Mouse (Mus musculus) megakaryocyte progenitor cell, adult 5-6 weeks (primary cell): ENCODE results near the gene Polr3h. TPM values are rescaled to one million over a fixed set of nuclear protein-coding genes. Genes with fewer than 3 reads are reported as not detected.
A peak's percentile ranks its signal among the peaks of the same experiment; 100 is the strongest.

Experiments used
- ATAC-seq: replicated peaks from 2 replicates; pipeline ENCODE4 v1.8.0; 2016; ENCODE audit warnings: mild to moderate bottlenecking, moderate TSS enrichment, inconsistent platforms; ENCODE audit not compliant: poor library complexity
- total RNA-seq, 2 experiments: library from RNA; stranded (forward) in 1 of 2; stranded (reverse) in 1 of 2; fragments of 157-497, 149-512 nt in 1 of 2; fragments of 200-1000 nt in 1 of 2; gene quantifications; 2 replicates each; pipeline versions ENCODE4 v1.2.3 to v1.2.4; 2015 to 2017

Polr3h gene
- total RNA-seq, 2 experiments from 2014 or later = 17.1 to 37.6 TPM

DNA sequence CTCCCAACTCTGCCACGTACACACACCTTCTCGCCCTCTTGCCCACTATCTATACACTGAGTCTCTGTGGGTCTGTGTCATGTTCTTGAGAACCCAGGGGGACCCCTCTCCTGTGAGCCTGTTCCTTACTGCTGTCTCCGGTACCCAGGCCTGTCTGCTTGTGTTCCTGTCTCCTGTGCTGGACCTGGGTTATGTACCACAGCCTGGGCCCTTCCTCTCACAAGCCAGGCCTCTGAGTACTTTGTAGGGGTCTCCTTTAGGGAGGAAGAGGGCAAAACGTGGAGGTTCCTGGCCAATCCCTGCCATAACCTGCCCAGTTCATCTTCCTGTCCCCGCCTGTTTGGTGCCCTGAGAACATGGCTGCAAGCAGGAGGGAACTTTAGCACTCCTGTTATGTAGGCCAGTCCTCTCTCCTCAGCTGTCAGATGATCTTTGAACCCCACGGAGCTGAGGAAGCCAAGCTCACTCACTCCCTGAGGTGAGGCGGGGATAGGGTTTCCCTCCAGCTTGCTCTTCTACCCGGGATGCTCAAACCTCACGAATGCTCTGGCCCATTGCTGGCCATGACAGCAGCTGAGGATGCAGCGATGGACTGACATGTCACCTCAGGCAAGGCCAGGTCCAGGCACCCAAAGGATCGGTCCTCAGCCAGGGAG, 23.6 kb upstream of the Polr3h start:
- ATAC-seq = no peak

DNA sequence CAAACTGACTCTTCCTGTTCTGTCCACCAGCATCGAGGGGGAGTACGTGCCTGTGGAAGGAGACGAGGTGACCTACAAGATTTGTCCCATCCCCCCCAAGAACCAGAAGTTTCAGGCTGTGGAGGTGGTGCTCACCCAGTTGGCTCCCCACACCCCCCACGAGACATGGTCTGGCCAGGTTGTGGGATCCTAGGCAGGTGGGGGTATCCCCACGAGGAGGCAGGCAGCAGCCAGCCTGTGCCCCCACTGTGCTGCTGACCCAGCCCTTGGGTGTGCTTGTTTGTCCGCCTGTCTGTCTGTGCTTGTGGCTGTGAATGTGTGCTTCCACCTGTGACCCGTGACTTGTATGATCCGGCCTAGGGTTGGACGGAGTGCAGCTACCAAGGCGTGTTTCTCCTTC, 23.0 kb upstream of the Polr3h start:
- no peak for ATAC-seq

DNA sequence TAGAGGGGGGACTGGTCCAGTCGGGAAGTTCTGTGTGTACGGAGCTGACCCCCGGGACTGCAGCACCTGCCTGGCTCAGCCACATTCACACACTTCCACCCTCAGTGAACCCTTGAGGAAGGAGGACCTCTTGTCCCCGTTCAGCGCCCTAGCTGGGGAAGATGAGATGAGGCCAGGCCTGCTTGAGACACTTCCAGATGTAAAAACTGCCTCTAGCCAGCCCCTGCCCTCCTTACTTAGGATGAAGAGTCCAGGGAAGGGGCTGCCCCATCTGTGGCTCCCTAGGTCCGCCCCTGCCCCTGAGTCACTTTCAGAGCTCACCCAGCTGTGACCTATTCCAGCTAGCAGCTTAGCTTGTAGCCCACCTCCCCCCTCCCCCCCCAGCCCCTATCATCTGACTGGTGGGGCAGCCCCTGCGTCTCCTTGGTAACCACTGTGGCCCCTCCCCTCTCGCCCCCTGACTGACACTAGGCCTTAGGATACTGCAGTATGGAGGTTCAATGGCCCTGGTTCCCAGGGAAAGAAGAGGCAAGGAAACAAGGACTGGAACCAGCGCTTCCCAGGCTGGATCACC, 17.2 kb upstream of the Polr3h start:
- ATAC-seq = no peak

DNA sequence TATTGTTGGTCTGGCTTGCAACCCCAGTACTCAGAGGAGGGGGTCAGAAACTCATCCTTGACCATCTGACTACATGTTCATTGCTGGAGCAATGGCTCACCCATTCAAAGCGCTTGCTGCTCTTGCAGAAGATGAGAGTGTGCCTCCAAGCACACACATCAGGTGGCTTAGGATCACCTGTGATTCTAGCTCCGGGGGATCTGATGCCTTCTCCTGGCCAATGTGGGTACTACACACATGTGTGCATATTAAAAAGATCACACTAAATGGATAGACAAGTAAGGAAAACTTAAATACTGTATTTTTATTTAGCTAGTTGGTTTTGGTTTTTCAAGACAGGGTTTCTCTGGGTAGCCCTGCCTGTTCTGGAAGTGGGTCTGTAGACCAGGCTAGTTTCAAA, 15.0 kb upstream of the Polr3h start:
- ATAC-seq = no peak

DNA sequence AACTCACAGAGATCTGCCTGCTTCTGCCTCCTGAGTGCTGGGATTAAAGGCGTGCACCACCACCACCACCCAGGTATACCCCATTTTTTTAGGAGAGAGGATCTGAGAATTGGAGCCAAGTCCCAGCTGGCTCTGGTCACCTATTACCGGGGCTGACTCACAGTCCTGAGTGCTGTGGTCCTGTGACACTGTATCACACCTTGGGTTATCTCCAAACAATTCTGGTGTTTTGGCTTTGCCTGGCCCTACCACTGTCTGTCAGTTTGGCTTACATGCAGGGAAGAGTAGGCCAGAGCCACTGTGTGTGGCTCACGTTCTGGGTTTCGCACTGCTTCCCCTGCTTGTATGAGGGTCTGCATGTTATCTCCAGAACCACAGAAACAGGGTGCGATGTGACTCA, 14.2 kb upstream of the Polr3h start:
- ATAC-seq = no peak

DNA sequence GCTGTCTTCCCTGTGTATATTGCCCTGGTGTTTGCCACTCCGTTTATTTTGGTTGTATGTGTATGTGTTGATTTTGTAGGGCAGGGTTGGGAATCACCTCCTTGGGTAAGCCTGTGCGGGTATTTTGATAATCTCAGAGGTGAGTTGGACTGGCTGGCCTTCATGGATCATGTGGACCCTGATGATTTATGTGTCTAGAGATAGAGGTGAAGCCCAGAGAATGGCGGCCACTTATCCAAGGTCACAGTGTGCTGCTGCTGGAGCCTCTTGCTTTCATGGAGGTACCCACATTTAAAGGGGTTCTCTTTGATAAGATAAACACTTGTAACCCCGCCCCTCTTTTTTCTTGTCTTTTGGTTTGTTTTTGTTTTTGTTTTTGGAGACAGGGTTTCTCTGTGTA, 13.7 kb upstream of the Polr3h start:
- peak; percentile 58 for ATAC-seq

DNA sequence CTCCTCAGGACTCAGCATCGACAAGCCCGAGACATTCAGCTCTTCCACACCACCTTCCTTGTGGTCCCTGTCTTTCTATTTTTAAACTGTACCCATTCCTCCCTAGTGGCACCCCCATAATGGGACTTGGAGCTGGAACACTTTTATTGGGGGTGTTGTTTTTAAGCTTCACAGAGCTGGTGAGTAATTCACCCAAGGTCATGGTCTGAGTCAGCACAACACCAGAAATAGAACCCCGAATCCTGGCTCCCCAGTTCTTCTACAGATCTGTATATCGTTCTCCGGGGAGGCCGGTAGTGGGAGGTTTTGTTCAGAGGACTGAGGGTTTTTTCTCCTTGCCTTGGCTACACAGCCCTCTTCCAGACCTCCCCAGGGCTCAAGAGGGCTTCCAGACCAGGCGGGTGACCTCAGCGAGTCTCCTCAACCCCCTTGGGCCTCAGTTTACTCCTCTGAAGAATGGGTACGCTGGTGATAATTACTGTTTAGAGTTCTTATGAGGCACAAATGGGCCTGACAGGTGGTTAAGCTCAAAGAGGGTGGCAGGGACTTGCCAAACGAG, 13.2 kb upstream of the Polr3h start:
- ATAC-seq = no peak

DNA sequence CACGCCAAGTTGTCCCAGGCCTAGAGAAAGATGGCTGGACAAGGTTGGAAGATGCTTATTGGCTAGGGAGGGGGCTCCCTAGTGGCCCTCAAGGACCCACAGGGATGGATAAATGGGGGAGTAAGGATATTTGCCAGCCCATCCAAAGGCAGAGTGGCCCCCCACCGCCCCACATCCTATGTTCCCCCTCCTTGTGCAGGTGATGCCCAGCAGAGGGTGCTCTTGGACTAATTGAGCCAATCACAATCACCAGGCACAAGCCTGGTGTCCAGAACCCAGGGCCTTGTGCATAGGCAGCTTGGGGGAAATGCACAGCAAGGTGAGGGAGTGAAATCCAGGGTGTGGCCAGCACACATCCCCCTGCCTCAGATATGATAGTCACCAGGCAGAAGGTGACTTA, 12.2 kb upstream of the Polr3h start:
- ATAC-seq = peak; percentile 63

DNA sequence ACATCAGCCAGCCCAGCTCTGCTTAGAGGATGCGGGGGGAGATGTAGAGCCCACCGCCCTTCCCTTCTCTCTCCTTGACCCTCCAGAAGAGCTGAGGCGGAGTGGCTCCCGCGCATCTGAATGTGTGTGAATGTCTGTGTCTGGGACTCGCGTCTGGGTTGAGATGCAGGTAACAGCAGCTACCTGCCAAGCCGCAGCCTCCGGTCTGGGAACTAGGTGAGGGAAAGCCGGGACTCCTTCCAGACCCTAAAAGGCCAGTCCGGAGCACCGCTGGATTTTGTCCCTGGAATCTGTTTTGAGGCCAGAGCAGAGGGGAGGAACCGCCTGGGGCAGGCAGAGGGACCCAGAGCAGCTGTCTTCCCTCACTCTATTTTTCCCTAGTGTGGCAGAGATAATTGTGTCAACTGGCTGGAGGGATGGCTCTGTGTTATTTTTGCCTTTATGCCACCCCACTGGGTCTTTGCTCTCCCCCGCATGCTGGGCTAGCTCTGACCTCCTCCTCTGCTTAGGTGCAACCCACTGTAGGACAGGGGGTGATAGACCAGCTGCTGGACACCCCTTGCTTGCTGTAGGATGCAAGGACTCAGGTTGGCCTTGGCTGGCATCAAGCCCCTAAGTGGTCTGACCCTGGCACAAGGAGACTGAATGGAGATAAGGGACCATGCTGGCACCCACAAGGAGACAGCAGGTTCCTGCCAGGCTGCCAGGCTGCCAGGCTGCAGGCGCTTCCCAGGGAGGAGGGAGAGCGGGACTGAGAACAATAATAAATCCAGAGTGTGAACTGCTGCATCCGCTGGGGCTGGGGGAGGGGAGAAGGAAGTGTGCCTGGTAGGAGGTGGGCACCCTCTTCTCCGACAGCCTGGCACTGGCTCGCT, 11.3 kb upstream of the Polr3h start:
- no peak for ATAC-seq

DNA sequence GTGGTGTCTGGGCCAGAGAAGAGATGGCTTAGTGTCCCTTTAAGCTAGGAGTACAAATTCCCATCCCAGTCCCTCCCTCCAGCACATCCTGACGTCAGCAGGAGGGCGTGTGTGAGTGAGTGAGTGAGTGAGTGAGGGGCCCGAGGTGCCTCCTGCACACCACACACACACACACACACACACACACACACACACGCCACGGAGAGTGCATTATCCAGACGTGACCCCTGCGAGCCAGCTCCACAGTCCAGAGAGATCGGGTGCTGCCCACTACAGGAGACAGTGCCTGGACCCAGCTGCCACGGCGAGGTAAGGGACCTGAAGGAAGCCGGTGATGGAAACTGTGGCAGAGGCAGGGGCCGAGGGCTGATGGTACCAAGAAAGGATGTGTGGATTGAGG, 10.6 kb upstream of the Polr3h start, which contains the start of gene Csdc2:
Csdc2 (plus strand) TSS at position 81 of the 400 bp plus-strand sequence.
- no peak for ATAC-seq

DNA sequence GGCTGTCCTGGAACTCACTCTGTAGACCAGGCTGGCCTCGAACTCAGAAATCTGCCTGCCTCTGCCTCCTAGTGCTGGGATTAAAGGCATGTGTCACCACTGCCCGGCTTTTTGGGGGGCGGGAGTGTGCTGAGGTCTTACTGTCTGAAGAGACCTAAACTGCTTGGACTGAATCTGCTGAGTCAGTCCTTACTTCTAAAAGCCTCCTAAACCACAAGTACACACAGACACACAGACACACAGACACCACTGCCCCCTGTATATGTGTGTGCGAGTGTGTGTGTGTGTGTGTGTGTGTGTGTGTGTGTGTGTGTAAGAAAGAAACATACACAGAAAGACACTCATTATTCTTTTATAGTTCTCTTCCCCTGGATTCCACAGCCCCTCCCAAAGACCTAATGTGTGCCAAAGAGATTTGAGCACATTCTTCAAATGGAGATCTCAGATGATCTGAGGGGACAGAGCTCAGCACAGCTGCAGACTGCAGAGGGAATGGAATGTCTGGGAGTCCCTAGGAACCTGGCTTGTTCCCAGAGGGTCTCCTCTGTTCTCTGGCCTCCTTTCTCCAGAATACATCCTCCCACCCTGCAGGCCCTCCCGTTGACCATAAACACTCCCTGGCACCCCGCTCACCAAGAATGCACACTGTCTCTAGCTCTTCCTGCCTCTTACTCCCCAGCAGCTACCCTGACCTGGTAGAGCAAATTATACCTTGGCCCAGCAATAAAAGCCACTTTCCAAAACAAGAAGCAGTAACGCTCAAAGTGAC, 10.0 kb upstream of the Polr3h start:
- ATAC-seq = no peak

DNA sequence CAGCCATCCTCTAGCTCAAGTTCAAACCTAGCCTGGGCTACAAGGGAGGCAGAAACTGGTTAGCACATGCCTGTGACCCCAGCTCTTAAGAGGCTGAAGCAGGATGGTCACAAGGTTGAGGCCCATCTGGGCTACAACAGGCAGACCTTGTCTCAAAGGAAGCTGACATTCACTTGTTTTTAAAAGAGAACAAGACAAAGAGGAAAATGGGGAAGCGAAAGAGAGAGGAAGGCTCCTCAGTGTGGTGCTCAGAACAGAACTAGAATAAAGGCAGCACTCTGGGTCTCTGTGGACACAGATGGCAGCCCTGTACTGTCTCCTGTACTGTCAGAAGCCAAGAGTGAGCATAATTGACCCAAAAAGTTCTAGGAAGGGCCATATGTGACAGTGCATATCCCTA, 7.9 kb upstream of the Polr3h start:
- ATAC-seq = 0 out of 2 replicates have a peak, but pooled peaks have one; percentile 26

DNA sequence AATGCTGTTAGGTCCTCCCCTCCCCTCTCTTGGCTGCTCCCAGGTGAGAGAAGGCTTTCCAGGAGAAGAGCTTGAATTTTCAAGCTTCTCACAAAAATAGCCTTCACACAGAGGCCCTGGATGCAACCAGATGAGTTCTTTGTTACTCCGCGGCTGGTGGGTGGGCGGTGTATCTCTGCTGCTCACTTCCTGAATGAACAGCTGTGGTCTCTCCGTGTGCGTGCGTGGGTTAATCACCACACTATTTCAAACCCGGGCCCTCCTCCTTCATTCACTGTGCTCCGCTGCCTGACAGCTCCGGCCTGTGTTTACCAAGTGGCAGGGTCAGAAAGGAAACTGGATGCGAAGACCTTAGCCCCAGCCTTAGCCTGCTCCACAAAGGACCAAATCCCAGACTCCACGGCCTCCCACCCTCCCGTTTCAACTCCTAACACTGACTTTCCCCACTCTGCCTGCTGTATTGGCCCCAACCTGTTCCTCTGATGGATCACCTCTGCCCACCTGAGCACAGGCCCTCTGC, 7.0 kb upstream of the Polr3h start:
- ATAC-seq = no peak

DNA sequence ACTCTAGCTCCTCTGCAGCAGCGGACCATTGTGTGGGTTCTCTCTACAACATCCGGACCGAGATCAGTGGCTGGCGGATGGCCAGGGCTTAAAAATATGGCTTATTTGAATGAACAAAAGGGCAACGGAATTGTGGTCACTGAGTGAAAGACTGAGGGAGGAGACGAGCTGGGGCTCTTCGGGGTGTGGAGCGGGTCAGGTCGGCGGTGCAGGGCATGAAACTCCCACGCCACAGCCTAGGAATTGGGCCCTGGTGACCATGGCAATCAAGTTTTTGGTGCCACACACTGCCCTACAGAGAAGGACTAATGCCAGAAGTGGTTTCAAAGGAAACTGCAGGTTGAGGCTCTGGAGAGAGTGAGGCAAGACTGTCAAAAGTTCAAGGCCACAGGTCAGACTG, 2.2 kb upstream of the Polr3h start:
- no peak for ATAC-seq

DNA sequence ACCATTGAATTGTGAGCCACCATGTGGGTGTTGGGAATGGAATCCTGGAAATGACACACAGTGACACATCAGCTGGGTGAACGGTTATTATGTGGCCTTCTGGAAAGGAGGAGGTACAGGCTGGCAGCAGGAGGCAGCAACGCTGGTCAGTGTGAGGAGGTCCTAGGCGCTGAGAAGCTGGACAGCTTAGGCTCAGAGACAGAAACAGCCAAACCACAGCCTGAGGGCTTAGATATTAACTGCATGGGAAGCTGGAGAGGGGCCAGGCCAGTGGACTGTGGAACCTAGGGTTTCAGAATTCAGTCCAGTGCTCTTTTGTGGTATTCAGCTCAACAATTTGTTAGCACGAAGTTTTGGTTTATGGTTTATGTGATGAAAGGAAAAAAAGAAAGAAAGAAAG, 1.7 kb upstream of the Polr3h start:
- ATAC-seq = no peak

DNA sequence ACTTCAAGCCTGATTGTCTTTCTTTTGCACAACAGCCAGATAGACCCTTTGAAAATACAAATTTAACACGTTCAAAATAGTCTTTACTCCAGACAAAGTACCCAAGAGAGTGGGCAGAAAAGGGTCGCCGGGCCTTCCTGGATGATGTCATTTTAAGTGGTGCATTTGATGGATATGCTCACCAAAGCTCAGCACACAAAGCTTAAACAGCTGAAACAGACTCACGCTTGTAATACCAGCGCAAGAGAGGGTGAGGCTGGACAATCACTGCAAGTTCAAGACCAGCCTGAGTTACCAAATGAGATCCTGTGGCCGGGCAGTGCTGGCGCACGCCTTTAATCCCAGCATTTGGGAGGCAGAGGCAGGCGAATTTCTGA, 394 bp upstream of the Polr3h start:
- ATAC-seq = no peak

DNA sequence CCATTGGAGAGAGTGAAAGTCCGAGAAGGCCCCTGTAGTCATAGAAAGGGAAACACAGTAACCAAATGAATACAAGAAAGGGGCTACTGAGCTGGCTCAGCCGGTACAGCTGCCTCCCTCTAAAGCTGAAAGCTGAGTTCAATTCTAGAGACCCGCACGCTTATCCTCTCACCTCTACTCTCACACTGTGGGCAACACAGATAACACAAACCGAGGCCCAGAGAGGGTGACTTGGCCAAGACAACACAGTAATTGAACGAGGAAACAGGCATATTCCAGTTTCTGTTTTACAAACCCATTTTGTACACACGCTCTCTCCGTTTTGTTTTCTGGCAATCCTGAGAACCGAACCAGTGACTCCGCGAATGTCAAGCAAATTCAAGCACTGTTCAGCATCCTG, 1.1 kb downstream of the Polr3h start:
- peak; percentile 55 for ATAC-seq

DNA sequence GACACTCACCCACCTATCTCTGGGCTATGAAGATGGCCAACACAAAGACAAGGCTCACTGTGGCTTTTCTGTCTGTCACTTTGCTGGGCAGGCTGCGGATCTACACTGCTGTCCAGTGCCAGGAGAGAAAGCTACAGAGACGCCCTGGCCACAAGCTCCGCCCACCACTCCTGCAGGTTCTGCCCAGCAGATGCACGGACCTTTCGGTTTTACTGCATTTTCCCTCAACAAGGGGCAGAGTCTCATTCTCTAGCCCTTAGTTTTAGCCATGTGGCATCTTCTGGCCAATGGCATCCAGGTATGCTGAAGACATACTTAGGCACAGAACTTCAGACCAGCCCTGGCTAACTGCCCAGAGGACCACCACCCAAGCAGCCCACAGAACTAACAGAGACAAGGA, 4.8 kb downstream of the Polr3h start:
- ATAC-seq = no peak

DNA sequence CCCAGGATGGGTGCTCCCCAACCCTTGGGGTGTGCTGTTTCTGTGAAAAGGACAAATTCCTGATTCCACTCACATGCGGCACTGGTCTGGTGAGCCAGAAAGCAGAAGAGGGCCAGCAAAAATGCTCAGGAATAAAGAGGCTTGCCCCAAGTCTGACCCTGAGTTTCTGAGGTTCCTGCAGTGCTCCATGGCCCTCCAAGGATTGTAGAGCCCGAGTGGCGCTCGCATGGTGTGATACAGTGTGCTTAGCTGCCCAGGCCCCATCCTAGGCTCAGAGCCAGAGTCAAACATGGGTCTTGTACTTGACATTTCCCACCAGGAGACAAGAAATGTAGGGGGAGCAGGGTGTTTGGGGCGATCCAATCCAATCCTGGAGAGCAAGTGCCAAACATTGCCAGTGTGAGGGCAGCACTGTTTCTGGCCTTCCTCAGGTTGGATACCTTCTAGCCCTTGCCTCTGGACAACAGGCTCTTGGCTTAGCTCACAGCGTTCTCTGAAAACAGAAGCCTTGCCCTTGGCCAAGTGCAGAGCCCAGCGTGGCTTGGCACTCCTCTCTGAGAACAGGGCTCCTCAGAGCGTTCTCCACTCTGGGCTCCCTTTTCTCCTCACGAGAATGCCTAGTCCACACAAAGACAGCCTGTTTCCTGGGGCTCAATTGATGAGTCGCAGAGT, 5.4 kb downstream of the Polr3h start:
- no peak for ATAC-seq

DNA sequence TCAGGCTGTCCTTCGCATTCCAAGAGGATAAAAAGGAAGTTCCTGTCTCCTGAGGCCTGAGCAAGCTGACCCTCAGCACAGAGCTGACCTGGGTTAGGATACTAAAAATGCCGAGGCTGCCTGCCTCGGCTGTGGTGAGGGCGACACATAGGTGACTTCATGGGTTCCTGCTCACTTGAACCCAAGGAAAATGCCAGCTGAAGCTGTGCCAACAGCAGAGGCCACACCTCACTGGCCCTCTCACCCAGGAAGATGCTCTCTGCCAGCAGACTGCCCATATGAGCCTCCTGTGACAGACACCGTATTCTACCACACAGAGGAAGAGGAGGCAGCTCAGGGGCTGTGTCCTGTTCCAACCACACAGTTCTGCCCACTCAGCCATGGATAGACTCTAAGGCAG, 7.0 kb downstream of the Polr3h start:
- ATAC-seq = no peak
